Mouse (Mus musculus) stomach, embryonic 15.5 days (tissue): ENCODE data around the gene Stra6. TPM values are rescaled to one million over a fixed set of nuclear protein-coding genes. Genes with fewer than 3 reads are reported as not detected.

Experiments
- ATAC-seq: fragments of 200-750 bp; cut with Nextera tagmentation; 2 replicates; pipeline ENCODE4 v1.8.0; 2017; ENCODE audit warnings: low read depth, moderate number of reproducible peaks, moderate TSS enrichment; ENCODE audit not compliant: insufficient read depth, low FRiP score
- H3K27ac ChIP-seq: fragments of 300-500 bp; sonication (generic); 2 replicates; pipeline ENCODE4 v1.5.1; 2015; ENCODE audit warnings: mild to moderate bottlenecking, inconsistent platforms
- H3K27me3 ChIP-seq: fragments of 300-500 bp; sonication (generic); replicated peaks from 2 replicates; pipeline ENCODE4 v1.6.1; 2015; ENCODE audit warnings: inconsistent platforms
- H3K36me3 ChIP-seq: fragments of 300-500 bp; sonication (generic); 2 replicates; pipeline ENCODE4 v1.6.1; 2015; ENCODE audit warnings: inconsistent platforms
- H3K4me1 ChIP-seq: fragments of 300-500 bp; sonication (generic); 2 replicates; pipeline ENCODE4 v1.6.1; 2015; ENCODE audit warnings: inconsistent platforms
- H3K4me2 ChIP-seq: fragments of 300-500 bp; sonication (generic); 2 replicates; pipeline ENCODE4 v1.6.1; 2015; ENCODE audit warnings: mild to moderate bottlenecking, inconsistent platforms
- H3K4me3 ChIP-seq: fragments of 300-500 bp; sonication (generic); replicated peaks from 2 replicates; pipeline ENCODE4 v1.5.1; 2015; ENCODE audit warnings: inconsistent platforms
- H3K9ac ChIP-seq: fragments of 300-500 bp; sonication (generic); 2 replicates; pipeline ENCODE4 v1.6.1; 2015; ENCODE audit warnings: inconsistent platforms
- H3K9me3 ChIP-seq: fragments of 300-500 bp; sonication (generic); 2 replicates; pipeline ENCODE4 v1.6.1; 2016; ENCODE audit warnings: inconsistent platforms
- WGBS: fragments of 180-500 bp; shearing (Covaris S2); methylation state at CpG from one replicate; pipeline ENCODE4 v1.1.7; 2015; 5-methylcytosine and 5-hydroxymethylcytosine counted together
- polyA plus RNA-seq: library from polyadenylated mRNA; unstranded; fragments of >200 nt; fragmentation: Nextera tagmentation; extraction: Ambion mirVana; gene quantifications from 2 replicates; pipeline ENCODE4 v1.2.1, GENCODE M21; 2015

Stra6 gene
- polyA plus RNA-seq, 1 experiment from 2014 or later, result 1.8 TPM

DNA sequence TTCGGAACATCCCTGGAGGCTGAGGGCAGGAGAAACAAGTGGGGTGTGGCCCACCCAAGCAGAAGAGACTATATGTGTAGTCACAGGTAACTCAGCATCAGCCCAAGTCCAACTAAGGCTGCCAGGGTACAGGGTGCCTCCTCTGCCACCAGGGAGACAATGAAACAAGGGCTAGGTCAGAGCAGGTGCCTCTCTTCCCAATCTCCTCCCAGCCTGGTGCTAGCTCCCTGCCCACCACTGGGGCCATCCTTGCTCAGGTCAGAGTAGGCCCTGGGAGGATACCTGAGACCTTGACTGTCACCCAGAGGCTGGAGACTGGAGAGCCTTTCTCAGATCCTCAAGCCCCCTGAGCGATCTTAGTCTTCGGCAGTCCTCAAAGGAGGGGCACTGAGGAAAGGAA is 98.6 kb downstream of the Stra6 start:
- H3K36me3 ChIP-seq, result no peaks in the 10 kb centered on the region
- no peak for ATAC-seq
- no peaks in the 10 kb centered on the region for H3K27me3 ChIP-seq
- no peak overlapping the region for H3K9ac ChIP-seq
- no peaks in the 10 kb centered on the region for H3K9me3 ChIP-seq
- H3K27ac ChIP-seq, result no peak overlapping the region
- peaks cover 27% of the 10 kb centered on the region for H3K4me1 ChIP-seq
- H3K4me2 ChIP-seq, result no peak overlapping the region
- no peak overlapping the region for H3K4me3 ChIP-seq
- 78% methylated on average over 3 of the region's 3 CpGs for WGBS

- WGBS, result 73% methylated on average over 5 of the region's 5 CpGs
- Histone ChIP-seq H3K27me3 (no peaks in the 10 kb centered on the region), H3K9ac (no peak overlapping the region), H3K36me3 (no peaks in the 10 kb centered on the region), H3K27ac (no peak overlapping the region), H3K9me3 (no peaks in the 10 kb centered on the region), H3K4me2 (no peak overlapping the region), H3K4me3 (no peak overlapping the region), H3K4me1 (peaks cover 18% of the 10 kb centered on the region)
- no peak for ATAC-seq
Observed at GRCm38 (mm10) chr9:58163146-58163545, 99.6 kb downstream of the Stra6 start.

GRCm38 (mm10) chr9:58165779-58166178 is 102.2 kb downstream of the Stra6 start:
- Histone ChIP-seq H3K27ac (no peak overlapping the region), H3K36me3 (no peaks in the 10 kb centered on the region), H3K27me3 (no peaks in the 10 kb centered on the region), H3K4me3 (no peak overlapping the region), H3K4me2 (no peak overlapping the region), H3K4me1 (no peaks in the 10 kb centered on the region), H3K9ac (no peak overlapping the region), H3K9me3 (no peaks in the 10 kb centered on the region)
- no peak for ATAC-seq
- WGBS, result 85% methylated on average over 1 of the region's 1 CpGs

DNA sequence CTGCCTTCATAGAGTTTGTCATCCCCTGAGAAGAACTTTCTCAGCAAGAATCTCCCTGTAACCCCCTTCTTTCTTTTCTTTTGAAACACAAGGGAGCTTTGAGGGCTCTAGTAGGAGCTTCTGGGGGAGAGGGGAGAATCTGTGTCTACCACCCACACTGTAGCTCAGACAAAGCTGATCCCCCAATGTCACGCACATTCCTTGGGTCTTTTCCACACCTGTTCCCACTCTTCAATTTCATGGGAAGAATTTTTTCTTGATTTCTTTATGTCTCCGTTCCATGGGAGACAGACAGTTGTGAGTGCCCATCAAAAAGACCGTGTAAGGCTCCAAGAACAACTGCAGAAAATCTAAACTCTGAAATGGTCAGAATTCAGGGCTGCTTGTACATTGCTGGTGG is 105.3 kb downstream of the Stra6 start:
- H3K27ac ChIP-seq, result no peak overlapping the region
- WGBS, result 69% methylated on average over 3 of the region's 3 CpGs
- H3K9ac ChIP-seq, result no peak overlapping the region
- H3K4me3 ChIP-seq, result no peak overlapping the region
- ATAC-seq, result no peak
- no peaks in the 10 kb centered on the region for H3K9me3 ChIP-seq
- H3K4me1 ChIP-seq, result no peaks in the 10 kb centered on the region
- no peaks in the 10 kb centered on the region for H3K27me3 ChIP-seq
- H3K36me3 ChIP-seq, result no peaks in the 10 kb centered on the region
- H3K4me2 ChIP-seq, result no peak overlapping the region

DNA sequence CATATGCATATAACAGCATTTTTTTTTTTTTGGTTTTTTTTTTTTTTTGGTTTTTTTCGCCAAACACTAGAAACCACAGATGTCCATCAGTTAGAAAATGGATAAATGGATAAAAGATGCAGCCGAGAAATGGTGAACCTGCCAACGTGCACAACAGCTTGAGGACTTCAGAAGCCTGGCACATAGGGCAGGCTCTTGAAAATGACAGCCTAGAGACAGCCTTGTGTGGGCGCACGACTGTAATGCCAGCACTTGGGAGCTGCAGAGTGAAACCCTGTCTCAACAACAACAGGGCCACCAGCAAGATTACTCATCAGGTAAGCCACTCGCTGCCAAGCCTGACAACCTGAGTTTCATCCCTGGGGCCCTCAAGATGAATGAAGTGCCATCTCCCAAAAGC is 105.8 kb downstream of the Stra6 start:
- WGBS, result 79% methylated on average over 6 of the region's 6 CpGs
- Histone ChIP-seq H3K9me3 (no peaks in the 10 kb centered on the region), H3K4me2 (no peak overlapping the region), H3K4me1 (no peaks in the 10 kb centered on the region), H3K36me3 (no peaks in the 10 kb centered on the region), H3K27me3 (no peaks in the 10 kb centered on the region), H3K27ac (no peak overlapping the region), H3K4me3 (no peak overlapping the region), H3K9ac (no peak overlapping the region)
- ATAC-seq, result no peak

GRCm38 (mm10) chr9:58172863-58173262 is 109.3 kb downstream of the Stra6 start:
- H3K36me3 ChIP-seq, result no peaks in the 10 kb centered on the region
- no peak for ATAC-seq
- no peaks in the 10 kb centered on the region for H3K27me3 ChIP-seq
- H3K9ac ChIP-seq, result no peak overlapping the region
- H3K4me3 ChIP-seq, result no peak overlapping the region
- H3K4me1 ChIP-seq, result 0 out of 2 replicates have a peak, but pooled peaks cover 4% of the 10 kb centered on the region
- no peaks in the 10 kb centered on the region for H3K9me3 ChIP-seq
- no peak overlapping the region for H3K4me2 ChIP-seq
- no peak overlapping the region for H3K27ac ChIP-seq
- 59% methylated on average over 2 of the region's 2 CpGs for WGBS

DNA sequence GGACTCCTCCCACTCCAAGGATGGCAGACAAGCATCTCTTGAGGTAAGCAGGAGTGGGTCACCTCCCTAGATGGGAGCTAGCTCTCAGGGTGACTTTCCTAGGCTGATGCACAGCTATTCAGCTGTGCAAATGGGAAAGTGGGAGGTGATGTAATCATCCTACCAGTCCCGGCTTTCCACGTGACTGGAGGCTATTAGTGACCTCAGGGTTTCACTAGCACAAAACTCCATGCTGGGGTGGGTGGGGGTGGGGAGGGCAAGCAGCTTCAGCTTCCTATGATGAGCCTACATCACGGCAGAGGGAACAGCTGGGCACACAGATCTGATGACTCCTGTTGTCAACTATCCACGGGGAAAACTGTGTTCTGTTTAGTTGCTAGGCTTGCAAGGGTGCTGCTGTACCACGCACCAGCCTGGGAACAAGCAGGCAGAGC is 111.2 kb downstream of the Stra6 start:
- no peak for ATAC-seq
- Histone ChIP-seq H3K4me1 (0 out of 2 replicates have a peak, but pooled peaks cover 4% of the 10 kb centered on the region), H3K36me3 (no peaks in the 10 kb centered on the region), H3K27me3 (no peaks in the 10 kb centered on the region), H3K4me3 (no peak overlapping the region), H3K9ac (no peak overlapping the region), H3K27ac (0 out of 2 replicates have a peak overlapping the region, but pooled peaks have one; percentile 67), H3K9me3 (no peaks in the 10 kb centered on the region), H3K4me2 (no peak overlapping the region)
- WGBS, result 20% methylated on average over 5 of the region's 5 CpGs

DNA sequence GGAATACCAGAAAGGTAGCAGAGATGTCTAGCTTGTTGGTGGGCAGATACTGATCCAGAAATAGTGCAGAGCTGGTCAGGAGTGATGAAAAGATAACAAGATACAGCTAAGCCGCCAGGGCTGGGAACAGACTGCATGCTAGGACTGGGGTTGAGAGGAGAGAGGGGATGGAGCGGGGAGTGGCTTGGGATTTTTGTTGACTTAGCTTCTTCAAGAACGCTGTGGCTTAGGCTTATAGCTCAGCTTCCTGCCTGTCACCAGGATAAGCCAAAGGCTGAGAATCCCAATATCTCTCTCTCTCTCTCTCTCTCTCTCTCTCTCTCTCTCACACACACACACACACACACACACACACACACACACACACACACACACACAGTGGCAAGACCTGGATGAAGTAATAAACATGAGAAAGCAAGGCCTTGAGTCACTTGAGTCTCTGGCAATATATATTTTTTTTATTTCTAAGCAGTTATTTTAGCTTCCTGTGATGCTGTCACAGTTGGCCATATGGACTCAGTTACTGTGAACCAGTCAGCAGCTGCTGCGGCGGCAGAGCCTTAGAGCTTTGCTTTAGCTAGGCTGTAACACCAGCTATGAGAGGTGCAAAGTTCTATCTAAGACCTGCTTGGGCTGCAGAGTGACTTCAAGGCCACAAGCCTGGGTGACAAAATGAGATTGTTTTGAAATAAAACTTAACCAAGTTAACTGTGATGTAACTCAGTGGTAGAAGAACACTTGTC is 112.3 kb downstream of the Stra6 start:
- ATAC-seq, result no peak
- Histone ChIP-seq H3K9ac (no peak overlapping the region), H3K27ac (peak overlapping the region; percentile 67; the same call in 1 of the 2 replicates), H3K4me1 (0 out of 2 replicates have a peak, but pooled peaks cover 4% of the 10 kb centered on the region), H3K9me3 (no peaks in the 10 kb centered on the region), H3K4me2 (no peak overlapping the region), H3K4me3 (no peak overlapping the region), H3K36me3 (no peaks in the 10 kb centered on the region), H3K27me3 (no peaks in the 10 kb centered on the region)
- WGBS, result 31% methylated on average over 5 of the region's 5 CpGs

DNA sequence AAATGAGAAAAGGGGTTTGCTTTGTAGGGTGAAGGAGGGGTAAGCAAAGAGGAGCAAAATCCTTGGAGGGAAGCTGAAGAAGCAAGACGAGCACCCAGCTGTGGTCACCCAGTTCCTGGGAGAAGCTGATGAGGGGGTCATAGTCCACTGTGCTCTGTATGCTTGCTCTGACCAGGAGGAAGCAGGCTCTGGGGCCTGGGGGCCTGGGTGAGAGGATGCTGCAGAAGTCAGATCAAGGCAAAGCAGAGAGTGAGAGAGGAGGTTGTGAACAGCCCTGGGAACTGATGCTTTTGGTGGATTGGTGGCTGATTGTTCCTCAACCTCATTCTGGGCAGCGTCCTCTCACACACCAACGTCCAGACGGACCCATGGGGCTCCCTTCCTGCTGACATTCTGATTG is 113.6 kb downstream of the Stra6 start:
- Histone ChIP-seq H3K9ac (no peak overlapping the region), H3K27ac (no peak overlapping the region), H3K27me3 (no peaks in the 10 kb centered on the region), H3K4me3 (no peak overlapping the region), H3K36me3 (no peaks in the 10 kb centered on the region), H3K4me2 (no peak overlapping the region), H3K4me1 (0 out of 2 replicates have a peak, but pooled peaks cover 4% of the 10 kb centered on the region), H3K9me3 (no peaks in the 10 kb centered on the region)
- ATAC-seq, result no peak
- WGBS, result 77% methylated on average over 4 of the region's 4 CpGs

DNA sequence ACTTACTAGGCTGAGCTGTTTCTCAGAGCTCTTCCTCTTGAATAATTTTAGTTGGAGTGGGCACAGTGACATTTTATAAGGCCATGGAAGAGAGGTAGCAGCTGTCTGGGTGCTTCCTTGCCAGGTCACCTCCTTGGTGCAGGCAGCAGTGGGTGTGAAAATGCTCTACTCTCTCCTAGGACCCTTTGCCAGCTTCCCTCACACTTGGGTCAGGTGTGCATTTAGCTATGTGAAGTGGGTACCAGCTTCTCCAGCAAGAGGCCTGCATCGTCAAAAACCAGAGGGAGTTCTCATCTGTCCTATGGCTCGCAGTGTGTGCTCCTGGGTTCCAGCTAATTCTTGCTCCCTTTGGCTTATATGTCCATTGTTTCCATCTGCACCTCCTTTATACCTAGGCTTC is 115.8 kb downstream of the Stra6 start:
- no peaks in the 10 kb centered on the region for H3K36me3 ChIP-seq
- 0 out of 2 replicates have a peak, but pooled peaks cover 4% of the 10 kb centered on the region for H3K4me1 ChIP-seq
- no peaks in the 10 kb centered on the region for H3K9me3 ChIP-seq
- no peak overlapping the region for H3K9ac ChIP-seq
- no peak overlapping the region for H3K27ac ChIP-seq
- H3K4me2 ChIP-seq, result no peak overlapping the region
- no peak overlapping the region for H3K4me3 ChIP-seq
- H3K27me3 ChIP-seq, result no peaks in the 10 kb centered on the region
- no peak for ATAC-seq
- WGBS, result 93% methylated on average over 2 of the region's 2 CpGs

DNA sequence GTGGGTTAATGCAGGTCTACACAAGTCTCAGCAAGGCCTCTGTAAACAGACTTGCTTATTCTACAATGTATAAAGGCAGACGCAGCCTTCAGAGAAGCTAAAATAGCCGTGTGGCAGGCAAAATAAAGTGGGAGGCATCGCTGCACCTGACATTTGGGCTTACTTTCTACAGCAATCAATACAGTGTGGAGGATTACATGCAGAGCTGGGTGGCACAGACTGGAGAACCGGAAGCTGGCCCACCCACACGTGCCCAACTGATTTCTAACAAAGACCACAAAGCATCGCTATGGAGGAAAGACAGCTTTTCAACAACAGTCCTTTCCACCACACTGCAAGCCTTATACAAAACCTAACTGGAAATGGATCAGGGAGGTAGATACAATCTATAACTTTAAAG is 120.9 kb downstream of the Stra6 start:
- Histone ChIP-seq H3K27ac (no peak overlapping the region), H3K4me2 (no peak overlapping the region), H3K4me3 (no peak overlapping the region), H3K9ac (no peak overlapping the region), H3K9me3 (no peaks in the 10 kb centered on the region), H3K4me1 (0 out of 2 replicates have a peak, but pooled peaks cover 3% of the 10 kb centered on the region), H3K27me3 (no peaks in the 10 kb centered on the region), H3K36me3 (no peaks in the 10 kb centered on the region)
- 61% methylated on average over 6 of the region's 6 CpGs for WGBS
- no peak for ATAC-seq

- no peak overlapping the region for H3K4me2 ChIP-seq
- ATAC-seq, result no peak
- no peak overlapping the region for H3K9ac ChIP-seq
- no peak overlapping the region for H3K4me3 ChIP-seq
- H3K9me3 ChIP-seq, result no peaks in the 10 kb centered on the region
- peaks cover 41% of the 10 kb centered on the region for H3K27me3 ChIP-seq
- H3K4me1 ChIP-seq, result peaks cover 34% of the 10 kb centered on the region
- 62% methylated on average over 9 of the region's 9 CpGs for WGBS
- no peak overlapping the region for H3K27ac ChIP-seq
- no peaks in the 10 kb centered on the region for H3K36me3 ChIP-seq
Observed at GRCm38 (mm10) chr9:58194222-58194621, 130.6 kb downstream of the Stra6 start.
